Mouse (Mus musculus): Measurements from ENCODE around the gene Kcnip3.

GRCm38 (mm10) chr2:127471281-127471680 lies 50.6 kb downstream of the Kcnip3 start:
- no peak for TF ChIP-seq CTCF (IDR thresholded peaks at IDR 0.05; ENCODE audit: extremely low read depth, insufficient read depth, low read length)
- no peak for TF ChIP-seq POLR2A (IDR thresholded peaks at IDR 0.05; ENCODE audit: extremely low read depth, insufficient read depth, low read length)

All from cortical plate, adult 2 months (tissue).